Mouse (Mus musculus) layer of hippocampus, adult 9-11 months (tissue): Measurements from ENCODE around the gene Vcpkmt.
A peak's percentile ranks its signal among the peaks of the same experiment; 100 is the strongest.

Experiments used
- DNase-seq: peaks from one replicate; pipeline ENCODE4 v3.0.0; 2022

The Vcpkmt gene

GRCm38 (mm10) chr12:69537675-69538361, 45.0 kb downstream of the Vcpkmt start:
- peak; percentile 35 for DNase-seq

- DNase-seq, result no peak
Observed at GRCm38 (mm10) chr12:69537243-69537674, 45.6 kb downstream of the Vcpkmt start.

- no peak for DNase-seq
Observed at GRCm38 (mm10) chr12:69536616-69537242, 46.1 kb downstream of the Vcpkmt start.

GRCm38 (mm10) chr12:69533237-69533636, 49.6 kb downstream of the Vcpkmt start:
- DNase-seq, result no peak

- DNase-seq, result no peak
Observed at GRCm38 (mm10) chr12:69532530-69532929, 50.3 kb downstream of the Vcpkmt start.

- no peak for DNase-seq
Observed at GRCm38 (mm10) chr12:69532091-69532490, 50.7 kb downstream of the Vcpkmt start.

- DNase-seq, result no peak
Observed at GRCm38 (mm10) chr12:69529694-69530403, 53.0 kb downstream of the Vcpkmt start.

GRCm38 (mm10) chr12:69528275-69529032, 54.4 kb downstream of the Vcpkmt start:
- DNase-seq, result no peak
